Mouse (Mus musculus) right cerebral cortex, postnatal 14 days (tissue): Measurements from ENCODE around the gene Vtn.

Source experiments
- DNase-seq: peaks from one replicate; pipeline ENCODE4 v3.0.0; 2022

The Vtn gene

GRCm38 (mm10) chr11:78536080-78536689, 37.3 kb downstream of the Vtn start, which contains the start of the genes Tnfaip1 and Ift20:
Gene Tnfaip1 (minus strand): TSS chr11:78536332.
Gene Ift20 (plus strand): TSS chr11:78536361.
- DNase-seq = peak; percentile 96

- DNase-seq = no peak
Measured at GRCm38 (mm10) chr11:78536690-78537084, 37.8 kb downstream of the Vtn start.

DNA sequence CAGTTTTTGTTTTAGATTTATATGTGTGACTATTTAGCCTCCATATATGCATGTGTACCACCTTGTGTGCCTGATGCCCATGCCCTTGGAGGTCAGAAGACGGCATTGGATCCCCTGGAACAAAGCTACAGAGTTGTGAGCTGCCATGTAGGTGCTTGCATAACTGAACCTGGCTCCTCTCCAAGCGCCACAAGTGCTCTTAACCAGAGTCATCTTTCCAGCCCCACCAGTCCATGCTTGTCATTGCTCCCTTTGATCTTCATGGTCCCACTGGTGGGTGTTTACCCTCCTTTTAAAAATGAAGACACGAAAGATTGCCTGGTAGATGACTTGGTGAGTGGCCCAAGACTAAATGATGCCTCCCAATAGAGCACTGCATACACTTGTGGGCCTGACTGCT, 41.5 kb downstream of the Vtn start:
- DNase-seq = no peak

DNA sequence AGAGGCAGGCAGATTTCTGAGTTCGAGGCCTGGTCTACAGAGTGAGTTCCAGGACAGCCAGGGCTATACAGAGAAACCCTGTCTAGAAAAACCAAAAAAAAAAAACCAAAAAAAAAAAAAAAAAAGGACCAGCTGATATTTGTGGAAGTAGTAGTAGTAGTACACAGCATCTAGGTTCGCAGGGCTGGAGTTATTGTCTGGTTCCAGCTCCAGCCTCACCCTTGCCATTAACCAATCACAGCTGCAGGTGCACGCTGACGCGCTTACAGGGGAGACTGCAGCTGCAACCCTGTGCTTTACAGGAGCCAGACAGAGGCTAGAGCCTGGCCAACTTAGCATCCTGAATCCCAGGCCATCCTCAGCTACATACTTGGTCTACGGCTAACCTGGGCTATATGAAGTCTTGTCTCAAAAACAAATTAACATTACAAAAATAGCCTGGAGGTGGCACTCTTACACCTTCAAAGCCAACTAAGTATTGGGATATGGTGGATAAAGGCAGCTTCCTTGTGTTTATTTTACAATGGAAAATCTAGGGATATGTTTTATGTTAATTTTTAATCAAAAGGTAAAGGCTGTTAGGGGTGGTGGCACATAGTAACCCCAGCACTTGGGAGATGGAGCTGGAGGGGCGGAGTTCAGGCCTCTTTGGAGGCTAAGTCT, 45.7 kb downstream of the Vtn start:
- no peak for DNase-seq

DNA sequence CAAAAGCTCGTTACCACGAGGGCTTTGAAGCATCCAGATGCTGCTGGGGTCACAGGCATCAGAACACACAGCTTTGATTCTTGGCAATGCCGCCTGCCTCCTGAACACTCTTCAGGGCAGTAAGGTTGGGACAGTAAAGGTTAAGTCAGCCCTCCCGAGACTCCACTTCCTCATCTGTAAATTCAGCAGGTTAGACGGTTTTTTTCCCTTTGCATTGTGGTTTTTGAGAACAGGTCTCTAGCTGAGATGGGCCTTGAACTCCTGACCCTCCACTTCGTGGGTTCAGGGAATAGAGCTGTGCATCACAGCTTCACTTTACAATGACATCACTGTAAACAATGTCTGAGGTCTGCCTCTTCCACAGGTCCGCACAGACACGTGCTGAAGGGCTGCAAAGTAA, 46.3 kb downstream of the Vtn start:
- DNase-seq = no peak

- no peak for DNase-seq
Measured at GRCm38 (mm10) chr11:78547718-78548460, 49.0 kb downstream of the Vtn start.

GRCm38 (mm10) chr11:78549491-78549987, 50.6 kb downstream of the Vtn start:
- DNase-seq = no peak

GRCm38 (mm10) chr11:78550168-78551058, 51.5 kb downstream of the Vtn start, which contains the start of gene Tmem97:
Gene Tmem97 (minus strand): TSS chr11:78550777.
- peak; percentile 95 for DNase-seq

DNA sequence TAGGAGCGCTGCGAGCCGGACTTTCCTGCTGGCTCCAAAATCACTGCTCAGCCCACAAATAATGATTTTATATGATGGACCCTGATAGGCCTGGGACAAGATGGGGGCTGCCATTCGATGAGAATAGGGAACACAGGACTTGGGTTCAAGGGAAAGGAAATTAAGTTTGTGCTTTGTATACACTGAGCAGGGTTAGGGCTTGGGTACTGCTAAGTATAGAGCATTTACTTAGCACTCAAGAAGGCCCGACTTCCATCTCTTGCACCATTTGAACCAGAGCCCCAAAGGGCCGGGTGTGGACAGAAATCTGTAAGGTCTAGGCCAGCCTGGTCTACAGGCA, 52.1 kb downstream of the Vtn start:
- DNase-seq = no peak
